Mouse (Mus musculus): ENCODE results near the gene Cab39. TPM values are rescaled to one million over a fixed set of nuclear protein-coding genes. Genes with fewer than 3 reads are reported as not detected.

Gene Cab39
- total and polyA plus RNA-seq, 3 experiments, result 90.2 to 239 (median 111) TPM

DNA sequence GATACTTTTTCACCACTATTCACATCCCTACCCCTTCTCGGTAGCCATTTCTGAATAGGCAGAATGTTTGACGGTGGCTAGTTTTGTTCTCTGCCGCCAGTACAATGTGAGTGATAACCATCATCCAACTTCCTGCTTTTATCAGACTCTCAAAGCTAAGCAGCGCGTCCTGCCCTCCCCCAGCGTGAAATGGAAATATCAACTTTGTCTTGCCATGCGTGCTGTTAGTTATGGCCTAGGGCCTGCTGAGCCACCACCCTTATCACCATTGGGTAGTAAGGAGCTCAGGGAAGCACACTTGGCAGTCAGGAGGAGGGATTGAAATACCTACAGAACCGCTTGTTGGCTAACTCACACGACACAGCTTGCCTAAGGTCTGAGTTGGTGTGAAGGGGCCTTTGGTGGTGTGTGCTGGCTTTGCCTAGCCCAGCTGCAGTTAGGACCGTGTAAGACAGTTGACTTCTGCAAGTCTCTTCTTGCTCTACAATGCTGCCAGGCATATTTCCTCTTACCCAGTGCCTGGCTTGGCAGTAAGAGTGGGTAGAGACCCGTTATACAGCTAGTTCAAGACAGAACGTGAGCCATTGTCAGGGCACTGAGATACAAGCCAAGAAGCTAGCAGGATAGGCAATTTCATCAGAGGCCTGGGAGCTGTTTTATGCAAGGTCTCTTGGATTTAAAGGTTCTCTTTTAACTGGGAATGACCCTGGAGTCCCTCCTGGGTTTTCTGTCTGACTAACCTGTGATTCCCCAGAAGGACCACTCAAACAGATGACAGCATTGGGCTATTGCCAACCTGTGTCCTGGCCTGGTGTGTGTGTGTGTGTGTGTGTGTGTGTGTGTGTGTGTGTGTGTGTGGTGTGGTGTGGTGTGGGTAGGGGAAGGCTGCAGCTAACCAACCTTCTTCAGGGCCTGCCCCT is 103.8 kb downstream of the Cab39 start (continued):
- TF ChIP-seq RAD21 (IDR thresholded peaks at IDR 0.05; ENCODE audit: low read depth, low read length), result no peak

DNA sequence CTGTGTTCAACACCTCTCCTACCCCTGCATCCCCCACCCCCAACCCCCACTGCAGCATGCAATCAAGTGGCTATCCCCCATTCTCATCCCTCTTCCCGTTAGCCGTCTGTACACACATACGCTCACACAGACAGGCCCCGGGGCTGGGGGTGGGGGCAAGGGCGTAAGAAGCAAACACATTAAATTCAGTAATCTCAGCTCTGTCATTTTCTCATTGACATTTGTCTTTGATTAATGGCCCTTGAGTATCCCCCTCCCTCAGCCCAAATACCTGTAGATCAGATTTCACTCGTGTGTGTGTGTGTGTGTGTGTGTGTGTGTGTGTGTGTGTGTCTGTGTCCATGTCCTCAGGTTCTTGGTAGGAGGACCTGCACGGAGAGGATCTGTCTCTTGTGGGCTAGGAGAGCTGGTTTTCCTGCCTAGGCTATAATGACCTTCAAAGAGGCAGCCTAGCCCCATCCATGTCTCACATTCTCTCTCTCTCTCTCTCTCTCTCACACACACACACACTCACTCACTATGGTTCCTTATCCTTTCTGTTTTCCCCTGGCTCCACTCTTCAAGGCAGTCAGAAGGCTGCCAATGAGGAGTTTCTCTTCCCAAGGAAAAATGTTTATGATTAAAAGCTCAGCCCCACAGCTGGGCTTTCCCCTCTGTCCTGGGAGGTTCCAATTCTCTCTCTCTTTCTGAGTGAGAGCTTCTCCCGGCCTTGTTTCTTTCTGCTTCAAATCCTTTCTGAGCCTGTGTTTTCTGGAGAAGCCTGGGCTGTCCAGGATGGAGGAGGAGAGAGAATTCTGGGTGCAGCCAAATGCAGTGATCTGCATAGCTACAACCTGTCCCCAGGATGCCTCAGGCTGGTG is 104.9 kb downstream of the Cab39 start:
- H3K4me1 ChIP-seq (ENCODE audit: control insufficient read depth in 1 of 2, insufficient read depth in 2 of 2), result peaks cover 31 to 71% of the 10 kb centered on the region in 2 experiments
- dilution Hi-C loops (cut with MboI; ENCODE audit: extremely low pct_ligation_motif_present, extremely low pct_unique_long_range_greater_than_20kb, low sequenced_read_pairs), result no loop called here

DNA sequence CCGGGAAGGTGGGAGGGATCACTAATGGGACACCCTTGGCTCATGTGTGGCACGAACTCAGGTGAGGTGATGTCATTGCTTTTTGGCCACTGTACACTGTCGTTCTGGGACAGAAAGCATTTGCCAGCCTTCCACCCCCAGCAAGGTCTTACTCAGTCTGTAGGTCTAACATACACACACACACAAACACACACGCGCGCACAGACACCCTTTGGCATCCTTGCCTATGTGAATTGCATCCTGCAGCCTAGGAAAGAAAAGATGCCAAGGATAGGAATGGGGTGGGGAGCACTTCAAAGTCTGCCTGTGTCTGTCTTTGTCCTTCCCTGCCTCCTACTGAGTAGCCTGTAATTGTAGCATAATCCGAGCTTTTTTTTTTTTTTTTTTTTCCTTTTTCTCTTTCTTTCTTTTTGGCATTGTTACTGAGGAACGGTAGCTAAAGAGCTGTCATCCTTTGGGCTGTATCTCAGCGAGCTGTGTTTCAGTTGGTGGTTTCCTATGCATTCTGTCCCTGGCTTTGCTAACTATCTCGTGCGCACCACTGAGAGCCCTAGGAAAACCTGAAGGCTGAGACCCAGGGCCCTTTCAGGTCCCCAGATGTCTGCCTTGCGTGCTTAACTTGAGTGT is 105.6 kb downstream of the Cab39 start:
- Histone ChIP-seq H3K9me3 (replicated peaks; ENCODE audit: low read length) (no peaks in the 10 kb centered on the region), H3K4me3 (replicated peaks in 1 of 3; ENCODE audit: low read depth in 2 of 3, low read length in 2 of 3, poor library complexity in 1 of 3) (peak overlapping the region in 1 of 3 experiments; percentile 24), H3K4me2 (ENCODE audit: insufficient read depth, low read depth, poor library complexity, severe bottlenecking) (peak overlapping the region; percentile 93), H3K79me2 (replicated peaks; ENCODE audit: control insufficient read depth, extremely low read depth, insufficient read depth, poor library complexity, severe bottlenecking) (peaks cover 57% of the 10 kb centered on the region), H3K9ac (ENCODE audit: insufficient read depth, low read depth) (peak overlapping the region; percentile 86), H3K36me3 (replicated peaks in 1 of 2; ENCODE audit: control insufficient read depth in 1 of 2, insufficient read depth in 1 of 2, low read length in 1 of 2) (peaks cover 12 to 38% of the 10 kb centered on the region in 2 experiments), H3K4me1 (ENCODE audit: control insufficient read depth in 1 of 2, insufficient read depth in 2 of 2) (peaks cover 35 to 75% of the 10 kb centered on the region in 2 experiments), H3K27me3 (replicated peaks) (no peaks in the 10 kb centered on the region), H3K27ac (ENCODE audit: insufficient read depth, low read depth) (peak overlapping the region; percentile 64)
- TF ChIP-seq JUND (conservative IDR thresholded peaks at IDR 0.05; ENCODE audit: low read depth, low read length) (no peak), USF2 (conservative IDR thresholded peaks at IDR 0.05; ENCODE audit: low read depth, low read length) (no peak), NRF1 (IDR thresholded peaks at IDR 0.05; ENCODE audit: low read depth, low read length) (no peak), BHLHE40 (IDR thresholded peaks at IDR 0.05; ENCODE audit: low read depth, low read length) (peak; percentile 61), MEF2A (IDR thresholded peaks at IDR 0.05; ENCODE audit: borderline replicate concordance, low read depth, low read length) (no peak), ZNF384 (IDR thresholded peaks at IDR 0.05; ENCODE audit: low read depth, low read length) (peak; percentile 34; the same call in 1 of the 2 replicates)
- dilution Hi-C loops (cut with MboI; ENCODE audit: extremely low pct_ligation_motif_present, extremely low pct_unique_long_range_greater_than_20kb, low sequenced_read_pairs), result no loop called here
- DNase-seq (ENCODE audit: extremely low read depth), result no peak
- in situ Hi-C loops (cut with MboI; ENCODE audit: low pct_ligation_motif_present, low pct_unique_long_range_greater_than_20kb, low sequenced_read_pairs), result no loop called here

More for the DNA sequence above, 104.9 kb downstream of the Cab39 start:
- Histone ChIP-seq H3K79me2 (replicated peaks; ENCODE audit: control insufficient read depth, extremely low read depth, insufficient read depth, poor library complexity, severe bottlenecking) (peaks cover 56% of the 10 kb centered on the region), H3K4me2 (ENCODE audit: insufficient read depth, low read depth, poor library complexity, severe bottlenecking) (peak overlapping the region; percentile 93), H3K36me3 (replicated peaks in 1 of 2; ENCODE audit: control insufficient read depth in 1 of 2, insufficient read depth in 1 of 2, low read length in 1 of 2) (peaks cover 4 to 31% of the 10 kb centered on the region in 2 experiments), H3K9ac (ENCODE audit: insufficient read depth, low read depth) (peak overlapping the region; percentile 86), H3K4me3 (replicated peaks in 1 of 3; ENCODE audit: low read depth in 2 of 3, low read length in 2 of 3, poor library complexity in 1 of 3) (peak overlapping the region in 1 of 3 experiments; percentile 24), H3K27ac (ENCODE audit: insufficient read depth, low read depth) (peak overlapping the region; percentile 64), H3K9me3 (replicated peaks; ENCODE audit: low read length) (peaks cover 1% of the 10 kb centered on the region), H3K27me3 (replicated peaks) (no peaks in the 10 kb centered on the region)
- DNase-seq (ENCODE audit: extremely low read depth), result no peak
- TF ChIP-seq IRF4 (IDR thresholded peaks at IDR 0.05; ENCODE audit: low read depth, low read length) (peak; percentile 38; the same call in 1 of the 2 replicates), GABPA (IDR thresholded peaks at IDR 0.05; ENCODE audit: insufficient replicate concordance, low read depth, low read length) (no peak)
- in situ Hi-C loops (cut with MboI; ENCODE audit: low pct_ligation_motif_present, low pct_unique_long_range_greater_than_20kb, low sequenced_read_pairs), result no loop called here
